Mouse (Mus musculus) left cerebral cortex, adult 11 months (tissue): ENCODE results near the gene Msh5.
"Not testable (repeated sequence)": the region's sequence is repeated elsewhere in the genome, so short reads cannot be mapped to it uniquely, and the experiment has no call there.

Experiments used
- DNase-seq: peaks from one replicate; pipeline ENCODE4 v3.0.0; 2022; ENCODE audit warnings: low spot score

Msh5 gene

GRCm38 (mm10) chr17:35001452-35002152 lies 44.9 kb downstream of the Msh5 start:
- DNase-seq = no peak

DNA sequence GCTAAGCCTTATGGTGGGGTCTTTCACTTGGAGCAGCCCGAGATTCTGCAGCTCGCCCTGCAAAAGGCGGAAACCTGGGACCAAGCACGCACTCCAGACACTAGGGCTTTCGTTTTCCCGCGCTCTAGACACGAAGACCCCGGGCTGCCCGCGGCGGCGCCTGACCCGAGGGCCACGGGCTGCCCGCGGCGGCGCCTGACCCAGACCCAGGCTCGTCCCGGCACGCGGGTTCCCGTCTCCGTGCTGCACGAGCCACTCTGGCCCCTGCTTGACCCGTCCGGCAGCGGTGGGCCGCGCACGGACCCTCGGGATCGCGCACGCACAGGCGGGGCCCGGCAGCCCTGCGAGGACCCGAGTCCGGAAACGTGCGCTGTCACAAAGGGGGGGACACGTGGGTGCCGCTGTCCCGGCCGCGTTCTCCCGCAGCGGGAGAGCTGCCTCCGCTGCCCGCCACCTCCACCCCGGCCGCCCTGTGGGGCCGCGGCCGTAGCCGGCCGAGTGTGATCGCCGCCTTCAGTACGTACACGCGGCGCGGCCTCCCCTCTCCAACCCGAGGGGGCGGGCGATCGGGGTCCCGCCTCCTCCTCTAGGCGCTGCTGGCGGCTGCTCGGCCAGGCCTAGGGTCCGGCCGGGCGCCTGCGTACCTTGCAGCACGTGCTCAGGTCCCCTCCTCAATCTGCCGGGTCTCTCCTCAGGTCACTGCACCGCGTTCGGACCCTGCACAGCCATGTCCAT lies 45.7 kb downstream of the Msh5 start, which contains the start of gene Vars:
Gene Vars, plus strand, starts transcription at position 271 of the 735 bp plus-strand sequence.
- DNase-seq = peak; percentile 71

GRCm38 (mm10) chr17:34999871-35000716 lies 46.5 kb downstream of the Msh5 start:
- DNase-seq = not testable (repeated sequence)

- no peak for DNase-seq
These were observed 47.8 kb downstream of the Msh5 start for GRCm38 (mm10) chr17:34998526-34999430.

GRCm38 (mm10) chr17:34997142-34997483 lies 49.4 kb downstream of the Msh5 start:
- no peak for DNase-seq

DNA sequence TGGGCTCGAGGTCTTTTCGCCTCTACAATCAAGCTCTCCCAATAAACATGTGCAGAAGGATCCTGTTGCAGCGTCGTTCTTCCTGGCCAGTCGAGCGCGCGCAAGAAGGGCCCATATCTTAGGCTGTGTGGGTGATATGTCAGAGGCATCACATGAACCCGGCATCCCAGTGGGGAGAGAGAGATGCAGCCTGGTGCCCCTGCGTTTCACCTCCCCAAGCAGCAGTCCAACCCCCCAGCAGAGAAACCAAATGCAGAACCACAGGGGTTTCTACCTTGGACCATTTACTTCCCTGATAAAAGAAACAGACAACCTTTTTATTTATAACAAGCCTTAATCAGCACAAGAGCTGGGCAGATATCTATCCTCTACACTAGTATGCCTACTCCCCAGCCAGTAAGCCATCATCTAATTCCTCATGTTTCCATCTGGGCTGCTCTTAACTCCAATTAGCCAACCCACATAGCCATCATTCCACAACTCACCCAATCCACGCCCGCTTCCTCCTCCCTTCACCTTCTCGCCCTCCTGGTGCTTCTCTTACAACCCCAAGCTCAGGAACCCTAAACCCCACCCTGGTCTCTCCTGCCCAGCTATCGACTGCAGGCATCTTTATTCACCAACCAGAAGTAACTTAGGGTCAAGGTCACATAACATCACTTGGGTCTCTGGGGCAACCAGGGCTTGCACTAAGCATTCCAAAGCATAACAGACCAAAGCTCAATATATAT lies 50.0 kb downstream of the Msh5 start:
- no peak for DNase-seq

DNA sequence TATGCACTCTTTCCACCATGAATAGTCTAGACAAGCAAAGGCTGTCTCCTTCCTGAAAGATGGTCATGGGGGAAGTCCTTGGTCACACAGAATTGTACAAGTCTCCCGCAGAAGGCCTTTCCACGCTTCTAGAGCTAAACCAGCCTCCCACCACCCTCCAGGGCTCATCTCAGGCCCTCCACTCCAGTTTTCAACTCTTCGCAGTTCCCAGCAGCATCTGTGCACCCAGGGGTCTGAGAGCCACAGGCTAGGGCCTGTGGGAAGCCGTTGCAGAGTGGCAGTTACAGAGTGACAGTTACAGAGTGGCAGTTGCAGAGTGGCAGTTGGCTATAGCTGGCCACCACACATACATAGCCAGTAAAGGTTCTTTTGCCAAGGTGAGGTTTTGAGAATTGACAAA lies 50.6 kb downstream of the Msh5 start:
- DNase-seq = not testable (repeated sequence)

DNA sequence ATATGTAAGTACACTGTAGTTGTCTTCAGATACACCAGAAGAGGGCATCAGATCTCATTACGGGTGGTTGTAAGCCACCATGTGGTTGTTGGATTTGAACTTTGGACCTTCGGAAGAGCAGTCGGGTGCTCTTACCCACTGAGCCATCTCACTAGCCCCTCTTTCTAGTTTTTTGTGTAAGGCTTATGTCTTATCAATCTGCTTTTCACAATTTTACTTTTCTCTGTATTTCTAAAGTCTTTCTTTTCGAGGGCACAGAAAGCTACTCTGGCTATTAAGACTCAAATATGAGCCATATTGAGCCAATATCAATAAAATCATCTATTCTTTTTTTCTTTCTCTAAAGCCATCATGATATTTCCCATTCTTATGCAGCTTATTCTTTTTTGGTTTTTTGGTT lies 51.4 kb downstream of the Msh5 start:
- DNase-seq = not testable (repeated sequence)

DNA sequence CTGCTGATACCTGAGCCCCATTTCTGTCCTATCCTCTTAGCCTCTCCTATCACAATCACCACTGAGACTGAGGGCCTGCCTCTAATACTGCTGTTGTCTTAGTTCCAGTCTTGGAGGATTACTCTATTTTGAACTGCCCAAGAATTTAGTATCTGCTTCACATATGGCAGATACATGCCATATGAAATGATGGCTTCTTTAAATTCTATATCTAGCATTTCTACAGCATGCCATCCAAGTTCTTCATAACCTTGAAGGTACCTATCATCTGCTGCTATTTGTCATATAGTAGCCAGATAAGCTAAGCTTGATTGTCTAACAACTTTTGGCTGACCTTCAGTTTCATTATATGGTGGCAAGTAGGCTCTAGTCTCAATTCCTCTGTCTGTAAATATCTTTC lies 51.8 kb downstream of the Msh5 start:
- DNase-seq = no peak

- no peak for DNase-seq
These were observed 62.3 kb downstream of the Msh5 start for GRCm38 (mm10) chr17:34984218-34984617.

DNA sequence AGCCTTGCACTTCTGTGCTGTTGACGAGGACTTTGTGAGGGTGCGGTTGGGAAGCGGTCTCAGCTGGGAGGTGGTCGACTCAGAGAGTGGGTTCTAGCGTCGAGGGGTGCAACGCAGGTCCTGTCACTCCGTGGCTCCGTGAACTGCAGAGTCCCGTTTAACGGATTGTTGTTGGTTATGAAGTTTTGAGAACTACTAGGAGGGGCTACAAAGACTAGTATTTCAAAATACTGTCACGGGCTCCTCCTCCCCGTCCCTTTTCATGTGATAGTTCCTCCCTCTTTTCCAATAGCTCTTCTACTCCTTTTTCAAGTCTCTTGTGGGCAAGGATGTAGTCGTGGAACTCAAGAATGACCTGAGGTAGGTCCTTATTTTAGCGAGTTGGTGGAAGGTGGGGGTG lies 64.2 kb downstream of the Msh5 start:
- no peak for DNase-seq

DNA sequence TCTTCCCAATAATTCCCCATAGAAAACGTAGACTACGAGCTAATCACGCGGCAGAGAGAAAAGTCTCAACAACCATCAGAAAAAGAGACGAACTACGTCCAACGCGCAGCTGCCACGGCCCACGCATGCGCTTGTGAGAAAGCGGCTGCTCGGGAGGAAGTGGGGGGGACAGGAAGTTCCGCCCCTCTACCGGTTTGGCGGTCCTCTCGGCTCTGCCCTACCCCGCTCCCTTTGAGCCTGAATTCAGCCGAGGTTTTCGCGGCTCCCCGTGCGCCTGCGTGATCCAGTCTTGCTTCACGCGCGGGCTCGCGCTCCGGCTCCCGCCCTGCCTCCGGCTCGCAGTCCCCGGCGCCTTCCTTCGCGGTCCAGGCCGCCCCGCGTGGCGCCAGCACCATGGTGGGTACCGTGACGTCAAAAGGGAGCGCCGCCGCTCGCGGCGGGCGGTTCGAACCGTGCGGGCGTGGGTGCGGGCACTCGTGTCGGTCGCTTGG lies 64.8 kb downstream of the Msh5 start, which contains the start of gene Lsm2:
Gene Lsm2, plus strand, starts transcription at position 173 of the 491 bp plus-strand sequence.
- DNase-seq = peak; percentile 85

- DNase-seq = no peak
These were observed 65.9 kb downstream of the Msh5 start for GRCm38 (mm10) chr17:34980655-34981054.

DNA sequence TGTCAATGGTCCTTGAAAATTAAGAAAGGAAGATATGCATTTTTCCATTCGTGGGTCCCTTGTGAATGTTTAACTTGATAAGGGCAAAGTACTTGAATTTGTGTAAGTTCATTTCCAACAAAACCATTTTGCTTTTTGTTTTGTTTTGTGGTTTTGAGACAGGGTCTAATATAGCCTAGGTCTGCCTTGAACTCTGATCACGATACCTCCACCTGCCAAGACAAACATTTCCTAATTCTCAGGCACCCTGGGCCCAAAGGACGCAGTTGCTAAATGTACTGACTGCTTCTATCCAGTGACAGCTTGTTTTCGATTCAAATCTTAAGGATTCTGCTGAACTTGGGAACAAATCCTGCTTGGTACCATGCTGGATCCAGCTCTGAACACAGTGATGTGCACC lies 66.9 kb downstream of the Msh5 start:
- DNase-seq = no peak
